Mouse (Mus musculus) neutrophil, adult 83 days (primary cell): Measurements from ENCODE around the gene Vmn1r234. TPM values are rescaled to one million over a fixed set of nuclear protein-coding genes. Genes with fewer than 3 reads are reported as not detected.

Experiments used
- total RNA-seq, 2 experiments: library from RNA; stranded (reverse); gene quantifications; one replicate each; pipeline ENCODE4 v1.2.4; 2023

The Vmn1r234 gene
- total RNA-seq: not detected

GRCm38 (mm10) chr17:21225787-21226186 is at the start of gene Vmn1r234:
Gene Vmn1r234 (plus strand): TSS chr17:21226087.

GRCm38 (mm10) chr17:21256111-21256510 is 30.2 kb downstream of the Vmn1r234 start, which contains the start of gene Vmn1r235:
Gene Vmn1r235 (plus strand): TSS chr17:21256411.

GRCm38 (mm10) chr17:21282642-21283041 is 56.8 kb downstream of the Vmn1r234 start, which contains the start of gene Vmn1r236:
Gene Vmn1r236 (plus strand): TSS chr17:21282942.

Other genes with a start within 250 kb of the Vmn1r234 start
- gene Vmn1r233, start 229.6 kb upstream of the Vmn1r234 start, total RNA-seq: not detected
- gene Zfp160, start 217.2 kb upstream of the Vmn1r234 start, total RNA-seq: 1 to 10 TPM; 6.4 to 9.6 TPM
- not detected for gene Vmn1r235, start 30.3 kb downstream of the Vmn1r234 start, total RNA-seq
- gene Vmn1r236, start 56.9 kb downstream of the Vmn1r234 start, total RNA-seq: not detected
- not detected for gene Vmn1r237, start 85.8 kb downstream of the Vmn1r234 start, total RNA-seq
- gene Zfp677, start 157.7 kb downstream of the Vmn1r234 start, total RNA-seq: 1 to 10 TPM; 2.1 to 3.0 TPM
- 1 to 10 TPM; 1.8 to 2.0 TPM for gene Zfp54, start 197.1 kb downstream of the Vmn1r234 start, total RNA-seq
- gene Zfp51, start 224.3 kb downstream of the Vmn1r234 start, total RNA-seq: 1 to 10 TPM; 8.0 to 8.2 TPM